Mouse (Mus musculus): Measurements from ENCODE around the gene A930018P22Rik. TPM values are rescaled to one million over a fixed set of nuclear protein-coding genes. Genes with fewer than 3 reads are reported as not detected.

A930018P22Rik gene
- polyA plus RNA-seq, 2 experiments = 0.23 to 0.93 TPM

GRCm38 (mm10) chr2:104133042-104133810 is 10.7 kb downstream of the A930018P22Rik start:
- DNase-seq (ENCODE audit: low read depth in 3 of 3, low spot score in 3 of 3) (no peak), ATAC-seq (ENCODE audit: insufficient read depth) (no peak)
- H3K9ac ChIP-seq (replicated peaks) = no peak overlapping the region
- 32% methylated on average over 12 of the region's 12 CpGs for WGBS (ENCODE audit: insufficient replicate concordance)
- H3K36me3 ChIP-seq (replicated peaks; ENCODE audit: control insufficient read depth, insufficient read depth, low read depth) = no peaks in the 10 kb centered on the region
- no peak overlapping the region for H3K4me2 ChIP-seq (ENCODE audit: low read depth)
- H3K4me3 ChIP-seq (ENCODE audit: insufficient read depth in 1 of 2, low read depth in 2 of 2, low read length in 2 of 2) = no peak overlapping the region
- H3K27ac ChIP-seq = no peak overlapping the region
- no peaks in the 10 kb centered on the region for H3K9me3 ChIP-seq (ENCODE audit: control insufficient read depth, low read length)
- peaks cover 3% of the 10 kb centered on the region for H3K27me3 ChIP-seq (ENCODE audit: control insufficient read depth, insufficient read depth, low read length)
- H3K4me1 ChIP-seq (replicated peaks; ENCODE audit: control insufficient read depth in 2 of 2, insufficient read depth in 2 of 2, low read length in 1 of 2) = peaks cover 24 to 37% of the 10 kb centered on the region in 2 experiments
- TF ChIP-seq CTCF (IDR thresholded peaks at IDR 0.05; ENCODE audit: low read depth) = no peak
- TF ChIP-seq EP300 (IDR thresholded peaks at IDR 0.05; ENCODE audit: low read depth) = no peak

GRCm38 (mm10) chr2:104134150-104135056 is 11.8 kb downstream of the A930018P22Rik start:
- TF ChIP-seq EP300 (IDR thresholded peaks at IDR 0.05; ENCODE audit: low read depth) (no peak), CTCF (IDR thresholded peaks at IDR 0.05; ENCODE audit: low read depth) (peak; percentile 92)
- 37% methylated on average over 8 of the region's 8 CpGs for WGBS (ENCODE audit: insufficient replicate concordance)
- Histone ChIP-seq H3K4me3 (ENCODE audit: insufficient read depth in 1 of 2, low read depth in 2 of 2, low read length in 2 of 2) (no peak overlapping the region), H3K27me3 (ENCODE audit: control insufficient read depth, insufficient read depth, low read length) (peaks cover 3% of the 10 kb centered on the region), H3K4me1 (replicated peaks; ENCODE audit: control insufficient read depth in 2 of 2, insufficient read depth in 2 of 2, low read length in 1 of 2) (peaks cover 20 to 28% of the 10 kb centered on the region in 2 experiments), H3K36me3 (replicated peaks; ENCODE audit: control insufficient read depth, insufficient read depth, low read depth) (no peaks in the 10 kb centered on the region), H3K4me2 (ENCODE audit: low read depth) (no peak overlapping the region), H3K9ac (replicated peaks) (no peak overlapping the region), H3K27ac (no peak overlapping the region), H3K9me3 (ENCODE audit: control insufficient read depth, low read length) (no peaks in the 10 kb centered on the region)
- DNase-seq (ENCODE audit: low read depth in 3 of 3, low spot score in 3 of 3) = peak; percentile 59 to 67 (median 64)
- no peak for ATAC-seq (ENCODE audit: insufficient read depth)

- Histone ChIP-seq H3K9ac (replicated peaks) (no peak overlapping the region), H3K4me2 (ENCODE audit: low read depth) (no peak overlapping the region), H3K4me3 (ENCODE audit: insufficient read depth in 1 of 2, low read depth in 2 of 2, low read length in 2 of 2) (no peak overlapping the region), H3K27me3 (ENCODE audit: control insufficient read depth, insufficient read depth, low read length) (peaks cover 3% of the 10 kb centered on the region), H3K4me1 (replicated peaks; ENCODE audit: control insufficient read depth in 2 of 2, insufficient read depth in 2 of 2, low read length in 1 of 2) (peaks cover 7 to 13% of the 10 kb centered on the region in 2 experiments), H3K27ac (no peak overlapping the region), H3K36me3 (replicated peaks; ENCODE audit: control insufficient read depth, insufficient read depth, low read depth) (no peaks in the 10 kb centered on the region), H3K9me3 (ENCODE audit: control insufficient read depth, low read length) (no peaks in the 10 kb centered on the region)
- 36% methylated on average over 2 of the region's 2 CpGs for WGBS (ENCODE audit: insufficient replicate concordance)
- ATAC-seq (ENCODE audit: insufficient read depth) (no peak), DNase-seq (ENCODE audit: low read depth in 3 of 3, low spot score in 3 of 3) (no peak)
- TF ChIP-seq CTCF (IDR thresholded peaks at IDR 0.05; ENCODE audit: low read depth) (no peak), EP300 (IDR thresholded peaks at IDR 0.05; ENCODE audit: low read depth) (no peak)
Observed at GRCm38 (mm10) chr2:104135920-104136319, 13.4 kb downstream of the A930018P22Rik start.

- 56% methylated on average over 8 of the region's 8 CpGs for WGBS (ENCODE audit: insufficient replicate concordance)
- Histone ChIP-seq H3K9ac (replicated peaks) (no peak overlapping the region), H3K4me1 (replicated peaks; ENCODE audit: control insufficient read depth in 2 of 2, insufficient read depth in 2 of 2, low read length in 1 of 2) (peaks cover 8 to 9% of the 10 kb centered on the region in 2 experiments), H3K27ac (no peak overlapping the region), H3K4me3 (ENCODE audit: insufficient read depth in 1 of 2, low read depth in 2 of 2, low read length in 2 of 2) (no peak overlapping the region), H3K36me3 (replicated peaks; ENCODE audit: control insufficient read depth, insufficient read depth, low read depth) (no peaks in the 10 kb centered on the region), H3K9me3 (ENCODE audit: control insufficient read depth, low read length) (no peaks in the 10 kb centered on the region; the same call in 1 of the 2 replicates), H3K4me2 (ENCODE audit: low read depth) (no peak overlapping the region), H3K27me3 (ENCODE audit: control insufficient read depth, insufficient read depth, low read length) (no peaks in the 10 kb centered on the region)
- TF ChIP-seq EP300 (IDR thresholded peaks at IDR 0.05; ENCODE audit: low read depth) (no peak), CTCF (IDR thresholded peaks at IDR 0.05; ENCODE audit: low read depth) (no peak)
- DNase-seq (ENCODE audit: low read depth in 3 of 3, low spot score in 3 of 3) (no peak), ATAC-seq (ENCODE audit: insufficient read depth) (no peak)
Observed at GRCm38 (mm10) chr2:104142140-104142539, 19.6 kb downstream of the A930018P22Rik start.

GRCm38 (mm10) chr2:104144004-104144403 is 21.4 kb downstream of the A930018P22Rik start:
- DNase-seq (ENCODE audit: low read depth in 3 of 3, low spot score in 3 of 3) = no peak
- TF ChIP-seq EP300 (IDR thresholded peaks at IDR 0.05; ENCODE audit: low read depth) (no peak), CTCF (IDR thresholded peaks at IDR 0.05; ENCODE audit: low read depth) (no peak)
- Histone ChIP-seq H3K4me1 (replicated peaks; ENCODE audit: control insufficient read depth in 2 of 2, insufficient read depth in 2 of 2, low read length in 1 of 2) (peaks cover 8 to 9% of the 10 kb centered on the region in 2 experiments), H3K27ac (no peak overlapping the region), H3K27me3 (ENCODE audit: control insufficient read depth, insufficient read depth, low read length) (no peaks in the 10 kb centered on the region), H3K9me3 (ENCODE audit: control insufficient read depth, low read length) (no peaks in the 10 kb centered on the region; the same call in 1 of the 2 replicates), H3K36me3 (replicated peaks; ENCODE audit: control insufficient read depth, insufficient read depth, low read depth) (no peaks in the 10 kb centered on the region), H3K4me2 (ENCODE audit: low read depth) (no peak overlapping the region), H3K9ac (replicated peaks) (no peak overlapping the region), H3K4me3 (ENCODE audit: insufficient read depth in 1 of 2, low read depth in 2 of 2, low read length in 2 of 2) (no peak overlapping the region)
- WGBS (ENCODE audit: insufficient replicate concordance) = 77% methylated on average over 12 of the region's 12 CpGs
- ATAC-seq (ENCODE audit: insufficient read depth) = no peak

Measured in liver, embryonic 14.5 days (tissue).